Mouse (Mus musculus) stomach, embryonic 16.5 days (tissue): ENCODE results near the gene Sugp2. TPM values are rescaled to one million over a fixed set of nuclear protein-coding genes. Genes with fewer than 3 reads are reported as not detected.

Source experiments
- ATAC-seq: fragments of 200-750 bp; cut with Nextera tagmentation; 2 replicates; pipeline ENCODE4 v1.8.0; 2017; ENCODE audit warnings: moderate number of reproducible peaks, moderate TSS enrichment; ENCODE audit not compliant: insufficient read depth, low FRiP score
- H3K27ac ChIP-seq: fragments of 300-500 bp; sonication (generic); 2 replicates; pipeline ENCODE4 v1.5.1; 2014; ENCODE audit warnings: low read length
- H3K27me3 ChIP-seq: fragments of 300-500 bp; sonication (generic); 2 replicates; pipeline ENCODE4 v1.6.1; 2014; ENCODE audit warnings: low read length, control low read depth, mixed read lengths; ENCODE audit not compliant: control insufficient read depth, insufficient read depth
- H3K36me3 ChIP-seq: fragments of 300-500 bp; sonication (generic); 2 replicates; pipeline ENCODE4 v1.6.1; 2014; ENCODE audit warnings: low read length; ENCODE audit not compliant: control insufficient read depth, insufficient read depth
- H3K4me1 ChIP-seq: fragments of 300-500 bp; sonication (generic); 2 replicates; pipeline ENCODE4 v1.6.1; 2014; ENCODE audit warnings: low read length, control low read depth, mixed read lengths; ENCODE audit not compliant: control insufficient read depth, insufficient read depth
- H3K4me2 ChIP-seq: fragments of 300-500 bp; sonication (generic); 2 replicates; pipeline ENCODE4 v1.6.1; 2014; ENCODE audit warnings: low read depth, low read length, mixed read lengths
- H3K4me3 ChIP-seq: fragments of 300-500 bp; sonication (generic); replicated peaks from 2 replicates; pipeline ENCODE4 v1.5.1; 2014; ENCODE audit warnings: mild to moderate bottlenecking, low read length
- H3K9ac ChIP-seq: fragments of 300-500 bp; sonication (generic); 2 replicates; pipeline ENCODE4 v1.6.1; 2014; ENCODE audit warnings: low read length
- H3K9me3 ChIP-seq: fragments of 300-500 bp; sonication (generic); replicated peaks from 2 replicates; pipeline ENCODE4 v1.6.1; 2016; ENCODE audit warnings: low read length, control low read depth; ENCODE audit not compliant: control insufficient read depth
- whole genome bisulfite sequencing: fragments of 180-500 bp; shearing (Covaris S2); extraction: QIAGEN DNeasy Blood & Tissue Kit; methylation state at CpG from one replicate; pipeline ENCODE4 v1.1.7; 2014; 5-methylcytosine and 5-hydroxymethylcytosine counted together
- polyA plus RNA-seq: library from polyadenylated mRNA; unstranded; fragments of >200 nt; fragmentation: Nextera tagmentation; extraction: Ambion mirVana; gene quantifications from 2 replicates; pipeline ENCODE4 v1.2.1, GENCODE M21; 2015

Sugp2 gene
- polyA plus RNA-seq, 1 experiment from 2014 or later, result 25.6 TPM

GRCm38 (mm10) chr8:70216566-70216965, 17.5 kb upstream of the Sugp2 start:
- no peak for ATAC-seq
- no peak overlapping the region for H3K9ac ChIP-seq
- no peak overlapping the region for H3K4me3 ChIP-seq
- H3K4me2 ChIP-seq, result no peak overlapping the region
- H3K36me3 ChIP-seq, result no peaks in the 10 kb centered on the region
- H3K4me1 ChIP-seq, result peaks cover 2% of the 10 kb centered on the region
- 85% methylated on average over 1 of the region's 1 CpGs for WGBS
- H3K9me3 ChIP-seq, result no peaks in the 10 kb centered on the region
- H3K27ac ChIP-seq, result no peak overlapping the region
- H3K27me3 ChIP-seq, result no peaks in the 10 kb centered on the region

- no peak overlapping the region for H3K4me3 ChIP-seq
- no peak for ATAC-seq
These were observed 16.6 kb upstream of the Sugp2 start for GRCm38 (mm10) chr8:70217441-70217840.

GRCm38 (mm10) chr8:70219107-70219684, 14.8 kb upstream of the Sugp2 start:
- Histone ChIP-seq H3K27ac (no peak overlapping the region), H3K9me3 (no peaks in the 10 kb centered on the region), H3K36me3 (peaks cover 4% of the 10 kb centered on the region; the same call in 1 of the 2 replicates), H3K9ac (no peak overlapping the region), H3K4me1 (no peaks in the 10 kb centered on the region), H3K27me3 (no peaks in the 10 kb centered on the region), H3K4me2 (no peak overlapping the region), H3K4me3 (no peak overlapping the region)
- ATAC-seq, result no peak
- WGBS, result 49% methylated on average over 5 of the region's 5 CpGs

More at GRCm38 (mm10) chr8:70217441-70217840, 16.6 kb upstream of the Sugp2 start:
- no peak overlapping the region for H3K27ac ChIP-seq
- no peaks in the 10 kb centered on the region for H3K4me1 ChIP-seq
- no peak overlapping the region for H3K9ac ChIP-seq
- no peaks in the 10 kb centered on the region for H3K9me3 ChIP-seq
- H3K4me2 ChIP-seq, result no peak overlapping the region
- H3K27me3 ChIP-seq, result no peaks in the 10 kb centered on the region
- 0 out of 2 replicates have a peak, but pooled peaks cover 3% of the 10 kb centered on the region for H3K36me3 ChIP-seq

- 70% methylated on average over 8 of the region's 8 CpGs for WGBS
- no peak overlapping the region for H3K4me2 ChIP-seq
- H3K9me3 ChIP-seq, result no peaks in the 10 kb centered on the region
- peaks cover 4% of the 10 kb centered on the region for H3K36me3 ChIP-seq
- H3K4me3 ChIP-seq, result no peak overlapping the region
- no peaks in the 10 kb centered on the region for H3K4me1 ChIP-seq
- no peak overlapping the region for H3K9ac ChIP-seq
- no peaks in the 10 kb centered on the region for H3K27me3 ChIP-seq
- no peak overlapping the region for H3K27ac ChIP-seq
- ATAC-seq, result no peak
These were observed 13.7 kb upstream of the Sugp2 start for GRCm38 (mm10) chr8:70220236-70220840.

- Histone ChIP-seq H3K4me3 (no peak overlapping the region), H3K9ac (no peak overlapping the region), H3K36me3 (peaks cover 4% of the 10 kb centered on the region), H3K4me2 (no peak overlapping the region), H3K4me1 (no peaks in the 10 kb centered on the region), H3K9me3 (no peaks in the 10 kb centered on the region), H3K27ac (no peak overlapping the region), H3K27me3 (no peaks in the 10 kb centered on the region)
- WGBS, result 84% methylated on average over 3 of the region's 3 CpGs
- no peak for ATAC-seq
These were observed 13.1 kb upstream of the Sugp2 start for GRCm38 (mm10) chr8:70220911-70221310.

GRCm38 (mm10) chr8:70222041-70222440, 12.0 kb upstream of the Sugp2 start:
- H3K4me3 ChIP-seq, result no peak overlapping the region
- 88% methylated on average over 12 of the region's 12 CpGs for WGBS
- no peak for ATAC-seq

GRCm38 (mm10) chr8:70223341-70223740, 10.7 kb upstream of the Sugp2 start:
- Histone ChIP-seq H3K4me1 (no peaks in the 10 kb centered on the region), H3K4me3 (no peak overlapping the region), H3K9me3 (no peaks in the 10 kb centered on the region), H3K4me2 (no peak overlapping the region), H3K36me3 (peaks cover 4% of the 10 kb centered on the region), H3K27me3 (no peaks in the 10 kb centered on the region), H3K27ac (no peak overlapping the region), H3K9ac (no peak overlapping the region)
- ATAC-seq, result no peak
- WGBS, result 49% methylated on average over 6 of the region's 6 CpGs

More at GRCm38 (mm10) chr8:70222041-70222440, 12.0 kb upstream of the Sugp2 start:
- Histone ChIP-seq H3K27ac (no peak overlapping the region), H3K9me3 (no peaks in the 10 kb centered on the region), H3K36me3 (peaks cover 4% of the 10 kb centered on the region), H3K4me2 (no peak overlapping the region), H3K27me3 (no peaks in the 10 kb centered on the region), H3K9ac (no peak overlapping the region), H3K4me1 (no peaks in the 10 kb centered on the region)

GRCm38 (mm10) chr8:70227997-70228396, 6.0 kb upstream of the Sugp2 start:
- WGBS, result 82% methylated on average over 4 of the region's 4 CpGs
- no peak for ATAC-seq
- no peak overlapping the region for H3K4me3 ChIP-seq
- no peak overlapping the region for H3K27ac ChIP-seq
- H3K4me2 ChIP-seq, result no peak overlapping the region
- H3K27me3 ChIP-seq, result no peaks in the 10 kb centered on the region
- H3K4me1 ChIP-seq, result no peaks in the 10 kb centered on the region
- no peaks in the 10 kb centered on the region; the same call in 1 of the 2 replicates for H3K36me3 ChIP-seq
- no peak overlapping the region for H3K9ac ChIP-seq
- no peaks in the 10 kb centered on the region for H3K9me3 ChIP-seq

GRCm38 (mm10) chr8:70230837-70231236, 3.2 kb upstream of the Sugp2 start:
- no peak for ATAC-seq
- Histone ChIP-seq H3K36me3 (no peaks in the 10 kb centered on the region), H3K27me3 (no peaks in the 10 kb centered on the region), H3K9me3 (no peaks in the 10 kb centered on the region), H3K9ac (no peak overlapping the region), H3K4me3 (no peak overlapping the region), H3K27ac (no peak overlapping the region), H3K4me2 (no peak overlapping the region), H3K4me1 (peaks cover 14% of the 10 kb centered on the region)
- WGBS, result 93% methylated on average over 9 of the region's 9 CpGs
